Mouse (Mus musculus) G1E-ER4 (cell line): ENCODE measurements at regions not wholly inside any gene's neighbourhood (a gene's known extent, or its start where the extent isn't known, plus 50 kb on each side); places are given as distances from the start of the nearest gene placed in this dataset.

Source experiments
- GATA1 ChIP-seq: IDR thresholded peaks from one replicate; pipeline ENCODE4 v1.8.0; 2012; ENCODE audit warnings: low read length, inconsistent platforms

DNA sequence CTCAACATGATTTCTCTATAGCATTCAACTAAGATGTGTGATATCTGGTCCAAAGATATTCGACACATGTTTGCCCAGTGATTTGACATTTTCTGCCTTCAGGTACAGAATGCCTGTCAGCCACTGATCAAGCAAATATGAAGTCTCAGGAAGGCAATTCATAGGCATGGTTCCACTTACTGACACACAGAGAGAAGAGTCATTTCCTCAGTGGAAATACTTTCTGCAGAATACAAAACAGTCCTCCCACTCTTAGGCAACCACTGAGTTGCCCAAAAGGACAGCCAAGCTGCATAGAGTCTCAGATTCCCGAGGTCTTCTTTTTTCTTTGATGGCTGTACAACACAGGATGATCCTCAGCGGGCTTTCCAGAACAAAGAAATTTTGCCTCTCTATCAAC, 110.9 kb downstream of the Ndufa4 start:
- TF ChIP-seq GATA1 = no peak

DNA sequence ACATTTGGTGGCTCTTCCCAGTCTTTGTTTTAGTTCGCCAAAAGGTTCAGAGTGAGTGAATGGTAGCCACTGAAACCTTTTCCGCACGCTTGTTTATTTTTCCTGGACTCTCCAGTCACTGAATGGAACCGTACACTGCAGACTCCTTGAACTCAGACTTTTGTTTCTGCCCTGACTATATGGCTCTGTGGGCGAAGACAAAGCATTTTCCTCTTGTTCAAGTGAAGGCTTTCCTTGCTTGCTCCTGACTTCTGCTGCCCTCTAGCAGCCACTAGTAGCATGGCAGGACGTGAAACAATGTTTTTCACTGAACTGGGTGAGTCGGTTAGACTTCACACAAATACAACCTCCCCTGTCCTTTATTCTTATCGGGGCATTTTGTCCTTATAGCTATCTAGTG, 113.9 kb downstream of the Ndufa4 start:
- TF ChIP-seq GATA1 = no peak

DNA sequence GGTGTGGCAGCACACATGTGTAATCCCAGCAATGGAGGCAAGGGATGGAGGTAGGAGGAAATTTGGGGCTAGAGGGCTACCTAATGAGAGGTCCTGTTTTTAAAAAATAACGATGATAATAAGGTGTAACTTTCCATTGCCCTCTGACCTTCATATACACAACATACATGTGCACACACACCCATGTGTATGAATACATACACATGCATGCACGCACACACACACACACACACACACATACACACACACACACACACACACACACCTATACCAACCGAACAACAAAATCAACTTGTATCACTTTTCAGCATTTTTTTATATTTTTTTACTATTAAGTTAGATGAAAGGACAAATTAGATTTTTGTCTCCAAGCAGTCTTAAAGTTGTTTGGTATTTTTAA, 115.1 kb downstream of the Ndufa4 start:
- no peak for TF ChIP-seq GATA1

DNA sequence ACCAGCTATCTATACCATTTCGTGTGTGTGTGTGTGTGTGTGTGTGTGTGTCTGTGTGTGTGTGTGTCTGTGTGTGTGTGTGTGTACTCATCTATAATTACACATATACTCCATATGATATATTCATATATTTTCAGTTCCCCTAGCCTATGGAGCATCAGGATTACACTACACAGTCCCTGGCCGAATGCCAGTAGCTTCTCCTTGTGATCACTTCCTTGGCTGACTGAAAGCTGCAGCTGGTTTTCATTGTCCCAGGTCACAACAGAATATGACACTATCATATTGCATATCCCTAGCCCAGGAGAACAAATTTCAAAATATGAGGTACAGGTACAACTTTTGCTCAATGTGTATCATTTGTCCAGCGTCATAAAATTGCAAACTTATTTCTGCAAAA, 116.2 kb downstream of the Ndufa4 start:
- TF ChIP-seq GATA1 = no peak

DNA sequence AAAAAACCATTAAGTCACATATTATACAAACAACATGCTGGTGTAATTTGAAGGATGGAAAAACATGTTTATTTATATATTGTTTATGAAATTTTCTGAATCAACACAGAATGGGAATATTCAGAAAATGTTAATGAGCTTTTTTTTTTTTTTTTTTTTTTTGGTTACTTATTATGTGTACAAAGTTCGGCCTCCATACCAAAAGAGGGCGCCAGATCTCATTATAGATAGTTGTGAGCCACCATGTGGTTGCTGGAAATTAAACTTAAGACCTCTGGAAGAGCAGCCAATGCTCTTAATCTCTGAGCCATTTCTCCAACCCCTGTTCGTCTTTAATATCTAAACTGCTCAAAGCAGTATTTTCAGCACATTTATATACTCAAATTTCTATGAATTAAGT, 133.3 kb downstream of the Ndufa4 start:
- no peak for TF ChIP-seq GATA1

DNA sequence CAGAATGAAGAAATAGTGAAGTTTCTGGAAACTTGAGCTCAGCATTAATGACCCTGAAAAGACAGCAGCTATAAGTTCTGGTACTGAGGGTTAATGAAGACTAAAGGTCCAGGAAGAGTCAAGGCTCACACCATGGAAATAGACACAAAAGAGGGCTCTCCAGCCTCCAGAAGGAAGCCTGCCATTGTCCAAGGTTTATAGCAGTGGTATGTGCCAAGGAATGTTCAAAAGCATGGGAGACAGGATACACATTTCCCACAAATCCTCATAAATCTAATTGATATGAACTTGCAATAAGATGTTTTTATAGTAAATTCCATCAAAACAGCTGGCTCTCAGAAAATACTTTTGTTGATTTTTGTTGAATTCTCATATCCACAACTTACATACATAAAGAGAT, 144.4 kb downstream of the Ndufa4 start:
- TF ChIP-seq GATA1 = no peak

DNA sequence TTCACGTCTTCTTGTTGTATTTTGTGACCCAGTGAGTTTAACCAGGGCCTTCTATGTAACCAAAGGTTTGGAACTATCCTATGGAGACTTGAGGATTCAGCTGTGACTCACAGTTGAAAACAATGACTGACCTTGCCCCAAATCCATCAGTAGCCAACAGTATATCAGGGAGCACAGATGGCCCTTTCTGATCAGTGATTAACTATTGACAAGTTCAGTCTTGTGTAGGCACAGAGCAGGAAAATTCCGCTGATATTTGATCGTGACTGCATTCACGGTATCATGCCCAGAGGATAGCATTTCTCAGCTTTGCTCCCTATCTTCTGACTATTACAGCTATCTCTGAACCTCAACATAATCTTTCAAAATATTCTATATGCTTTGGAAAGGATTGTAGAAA, 169.6 kb downstream of the Ndufa4 start:
- peak; percentile 51 for TF ChIP-seq GATA1

DNA sequence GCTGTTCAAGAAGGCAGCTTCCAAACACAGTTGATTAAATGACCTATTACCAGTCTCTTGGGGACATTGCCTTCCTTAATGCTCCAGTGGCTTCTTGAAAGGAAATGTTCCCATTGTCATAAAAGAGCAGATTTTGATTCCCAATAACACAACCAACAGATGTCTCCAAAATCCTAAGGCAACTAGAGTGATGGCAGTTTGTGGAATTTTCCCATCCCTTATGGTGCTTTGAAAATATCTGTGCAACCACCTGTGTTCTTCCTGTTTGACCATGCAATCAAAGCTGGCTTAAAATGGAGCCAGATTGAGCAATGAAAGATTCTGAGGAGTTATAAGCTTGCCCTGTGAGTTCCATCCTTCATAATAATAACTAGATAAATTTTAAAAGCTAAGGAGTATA, 176.2 kb downstream of the Ndufa4 start:
- TF ChIP-seq GATA1 = no peak

DNA sequence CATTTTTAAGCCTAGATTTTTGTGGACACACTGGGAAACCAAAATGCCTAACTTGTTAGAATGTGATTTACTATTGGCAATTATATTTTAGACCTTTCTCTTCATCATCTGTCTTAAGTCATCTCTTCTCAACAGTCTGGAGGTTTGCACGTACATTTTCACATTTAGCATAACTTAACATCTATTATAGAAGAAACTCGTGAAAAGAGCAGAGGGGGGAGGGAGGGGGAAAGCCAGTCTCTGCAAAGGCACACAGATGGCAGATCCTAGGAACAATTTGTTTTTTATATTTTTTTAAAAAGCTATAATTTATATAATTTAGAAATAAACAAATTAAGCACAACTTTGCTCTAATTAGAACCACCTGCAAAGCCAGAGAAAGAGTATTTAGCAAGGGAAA, 176.6 kb downstream of the Ndufa4 start:
- no peak for TF ChIP-seq GATA1

DNA sequence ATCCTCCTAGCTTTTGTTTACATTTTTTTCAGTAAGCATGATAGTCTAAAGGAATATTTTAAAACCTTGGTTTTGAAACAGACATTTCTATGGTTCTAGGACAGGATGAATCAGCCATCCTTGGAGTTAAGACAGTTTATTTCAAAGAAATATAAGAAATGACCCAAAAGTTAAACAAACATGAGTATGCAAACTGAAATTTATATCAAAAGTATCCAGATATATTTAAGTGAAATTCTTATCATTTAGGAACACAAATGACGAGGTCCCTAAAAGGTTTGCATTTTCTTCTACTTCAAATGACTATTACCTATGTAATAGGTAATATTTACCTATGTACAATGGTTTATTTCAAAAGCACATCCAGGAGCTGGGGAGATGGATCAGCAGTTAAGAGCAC, 179.5 kb downstream of the Ndufa4 start:
- TF ChIP-seq GATA1 = no peak

DNA sequence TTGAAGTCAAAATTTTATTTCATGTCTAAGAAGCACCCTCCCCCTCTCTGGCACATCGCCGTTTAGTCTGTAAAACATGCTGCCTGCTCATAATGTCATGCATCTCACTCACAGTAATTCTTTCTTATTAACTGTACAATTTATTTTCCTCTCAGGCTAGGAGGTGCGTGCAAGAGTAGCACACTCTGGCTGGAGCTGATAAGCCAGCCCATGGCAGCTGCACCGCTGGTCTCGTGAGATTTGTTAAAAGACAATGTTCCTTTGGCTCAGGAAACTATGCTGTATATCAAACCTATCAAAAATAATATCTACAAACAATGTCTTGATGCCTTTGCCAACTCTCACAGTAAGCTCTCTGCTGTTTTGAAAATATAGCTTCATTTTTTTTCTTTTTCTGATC, 179.9 kb downstream of the Ndufa4 start:
- peak; percentile 43 for TF ChIP-seq GATA1

DNA sequence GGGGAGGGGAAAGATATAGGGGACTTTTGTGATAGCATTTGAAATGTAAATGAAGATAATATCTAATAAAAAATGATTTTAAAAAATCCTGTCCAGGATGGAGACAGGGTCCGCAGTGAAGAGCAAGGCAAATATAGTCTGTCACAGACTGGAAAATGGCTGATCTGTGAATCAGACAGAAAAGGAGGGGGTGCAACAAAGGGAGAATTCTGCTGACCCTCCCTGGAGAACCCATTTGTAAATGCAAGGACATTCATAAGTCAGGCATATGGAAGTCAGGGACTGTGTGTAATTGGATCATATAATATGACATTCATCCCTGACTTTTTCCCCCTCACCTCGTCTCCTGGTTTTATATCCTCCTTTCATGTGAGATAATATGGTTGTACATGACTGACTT, 183.8 kb downstream of the Ndufa4 start:
- TF ChIP-seq GATA1 = no peak

DNA sequence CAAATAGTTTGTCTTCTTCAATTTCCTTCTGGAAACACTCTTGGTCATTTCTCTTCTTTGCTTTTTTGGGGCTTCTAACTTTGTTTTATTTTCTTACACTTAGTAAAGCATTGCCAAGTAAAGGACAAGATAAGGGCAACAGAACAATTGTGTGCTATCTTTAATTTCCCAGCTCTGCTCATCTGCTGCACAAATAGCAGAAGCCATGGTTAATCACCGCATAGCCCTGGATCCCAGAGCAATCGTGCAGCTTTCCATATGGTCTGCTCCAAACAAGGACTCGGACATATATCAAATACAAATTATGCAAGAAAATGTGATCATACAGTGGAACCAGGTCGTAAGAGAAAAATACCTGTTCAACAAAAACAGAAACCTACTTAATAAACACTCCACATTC, 187.0 kb downstream of the Ndufa4 start:
- no peak for TF ChIP-seq GATA1

DNA sequence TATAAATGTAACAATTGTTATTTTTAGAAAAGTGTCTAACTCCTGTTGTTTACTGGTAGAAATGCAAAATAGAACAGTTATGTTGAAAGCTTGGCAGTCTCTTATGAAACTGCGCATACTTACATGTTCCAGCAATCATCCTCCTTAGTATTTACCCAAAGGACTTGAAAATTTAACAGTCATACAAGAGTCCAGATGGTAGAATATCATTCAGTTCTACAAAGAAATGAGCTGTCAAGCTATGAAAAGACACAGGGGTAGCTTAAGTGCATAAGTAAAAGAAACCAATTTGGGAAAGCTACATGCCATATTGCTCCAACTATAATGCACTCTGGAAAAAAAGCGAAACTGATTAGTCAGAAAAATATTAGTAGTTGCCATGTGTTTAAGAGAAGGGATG, 196.7 kb downstream of the Ndufa4 start:
- no peak for TF ChIP-seq GATA1

DNA sequence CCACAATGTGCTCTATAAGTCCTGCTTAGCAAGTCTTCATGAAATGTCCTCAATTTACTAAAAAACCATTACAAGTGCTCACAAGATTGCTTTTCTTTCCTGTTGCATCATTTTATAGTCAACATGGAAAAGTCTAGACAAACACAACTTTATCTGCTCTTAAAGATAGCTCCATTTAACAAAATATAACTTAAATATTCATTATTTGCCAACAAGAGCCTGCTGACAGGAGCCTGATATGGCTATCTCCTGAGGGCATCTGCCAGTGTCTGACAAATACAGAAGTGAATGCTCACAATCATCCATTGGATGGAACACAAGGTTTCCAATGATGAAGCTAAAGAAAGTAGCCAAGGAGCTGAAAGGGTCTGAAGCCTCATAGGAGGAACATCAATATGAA, 197.8 kb downstream of the Ndufa4 start:
- TF ChIP-seq GATA1 = peak; percentile 76
